Mouse (Mus musculus) MEL (cell line): Measurements from ENCODE around the gene Pqlc2. TPM values are rescaled to one million over a fixed set of nuclear protein-coding genes. Genes with fewer than 3 reads are reported as not detected.
A peak's percentile ranks its signal among the peaks of the same experiment; 100 is the strongest.

Experiments used
- DNase-seq: peaks from one replicate; pipeline ENCODE4 v3.0.0; 2011; ENCODE audit warnings: low read depth, low spot score
- H3K27ac ChIP-seq: 2 replicates; pipeline ENCODE4 v1.5.1; 2012; ENCODE audit warnings: low read depth, mild to moderate bottlenecking, control low read depth, low read length, moderate library complexity; ENCODE audit not compliant: control insufficient read depth
- H3K27me3 ChIP-seq, 2 experiments: fragments of 150-350 bp in 1 of 2; sonication (generic) in 1 of 2; 2 replicates each; pipeline ENCODE4 v1.6.1; 2012; ENCODE audit warnings: low read length in 2 of 2, mild to moderate bottlenecking in 2 of 2, improper control_type of control experiment in 1 of 2, moderate library complexity in 1 of 2; ENCODE audit not compliant: insufficient read depth in 2 of 2, control insufficient read depth in 1 of 2
- H3K36me3 ChIP-seq, 2 experiments: 2 replicates each; pipeline ENCODE4 v1.6.1; 2012 to 2014; ENCODE audit warnings: low read length in 2 of 2, improper control_type of control experiment in 1 of 2, inconsistent platforms in 1 of 2, mild to moderate bottlenecking in 1 of 2; ENCODE audit not compliant: insufficient read depth in 2 of 2, control insufficient read depth in 1 of 2
- H3K4me1 ChIP-seq, 2 experiments: fragments of 150-350 bp in 1 of 2; sonication (generic) in 1 of 2; 2 replicates each; pipeline ENCODE4 v1.6.1; 2012; ENCODE audit warnings: low read length in 2 of 2, improper control_type of control experiment in 1 of 2, mild to moderate bottlenecking in 1 of 2; ENCODE audit not compliant: insufficient read depth in 2 of 2, control insufficient read depth in 1 of 2
- H3K4me3 ChIP-seq, 2 experiments: fragments of 150-350 bp in 1 of 2; sonication (generic) in 1 of 2; 2 replicates each; pipeline ENCODE4 v1.5.1; 2012; ENCODE audit warnings: low read depth in 2 of 2, low read length in 2 of 2, mild to moderate bottlenecking in 2 of 2, moderate library complexity in 2 of 2, control low read depth in 1 of 2, improper control_type of control experiment in 1 of 2; ENCODE audit not compliant: control insufficient read depth in 1 of 2, insufficient read depth in 1 of 2
- H3K79me2 ChIP-seq: 2 replicates; pipeline ENCODE4 v1.6.1; 2012; ENCODE audit warnings: mild to moderate bottlenecking, low read length, moderate library complexity; ENCODE audit not compliant: control insufficient read depth, poor library complexity, insufficient read depth
- H3K9ac ChIP-seq: 2 replicates; pipeline ENCODE4 v1.6.1; 2012; ENCODE audit warnings: low read depth, mild to moderate bottlenecking, control low read depth, low read length, moderate library complexity; ENCODE audit not compliant: control insufficient read depth, poor library complexity, severe bottlenecking
- H3K9me3 ChIP-seq: fragments of 150-350 bp; sonication (generic); replicated peaks from 2 replicates; pipeline ENCODE4 v1.6.1; 2012; ENCODE audit warnings: mild to moderate bottlenecking, low read length, improper control_type of control experiment, moderate library complexity; ENCODE audit not compliant: insufficient read depth
- CHD1 ChIP-seq: IDR thresholded peaks from 2 replicates; pipeline ENCODE4 v1.6.1; 2012; ENCODE audit warnings: low read depth, mild to moderate bottlenecking, inconsistent platforms, low read length, improper control_type of control experiment
- E2F4 ChIP-seq: IDR thresholded peaks from 2 replicates; pipeline ENCODE4 v1.6.1; 2011; ENCODE audit warnings: low read depth, low read length, improper control_type of control experiment, borderline replicate concordance
- ELF1 ChIP-seq: IDR thresholded peaks from 2 replicates; pipeline ENCODE4 v1.6.1; 2014; ENCODE audit warnings: low read depth, mild to moderate bottlenecking, inconsistent platforms, low read length, improper control_type of control experiment, moderate library complexity
- EP300 ChIP-seq, 2 experiments: IDR thresholded peaks; 2 replicates each; pipeline ENCODE4 v1.6.1; 2011; ENCODE audit warnings: improper control_type of control experiment in 2 of 2, low read length in 2 of 2, low read depth in 1 of 2, mild to moderate bottlenecking in 1 of 2
- ETS1 ChIP-seq: IDR thresholded peaks from 2 replicates; pipeline ENCODE4 v1.6.1; 2012; ENCODE audit warnings: low read depth, mild to moderate bottlenecking, inconsistent platforms, low read length, improper control_type of control experiment, moderate library complexity
- GATA1 ChIP-seq: IDR thresholded peaks from 2 replicates; pipeline ENCODE4 v1.6.1; 2011; ENCODE audit warnings: low read depth, low read length, improper control_type of control experiment
- JUND ChIP-seq: IDR thresholded peaks from 2 replicates; pipeline ENCODE4 v1.6.1; 2011; ENCODE audit warnings: low read depth, mild to moderate bottlenecking, improper control_type of control experiment, low read length
- MAFK ChIP-seq: IDR thresholded peaks from 2 replicates; pipeline ENCODE4 v1.6.1; 2011; ENCODE audit warnings: low read depth, mild to moderate bottlenecking, low read length, improper control_type of control experiment, borderline replicate concordance
- MEF2A ChIP-seq: IDR thresholded peaks from 2 replicates; pipeline ENCODE4 v1.6.1; 2014; ENCODE audit warnings: low read depth, mild to moderate bottlenecking, inconsistent platforms, low read length, improper control_type of control experiment; ENCODE audit not compliant: poor library complexity, insufficient replicate concordance, severe bottlenecking; ENCODE audit errors: extremely low read depth
- MYB ChIP-seq: IDR thresholded peaks from 2 replicates; pipeline ENCODE4 v1.6.1; 2011; ENCODE audit warnings: mild to moderate bottlenecking, low read depth, low read length, improper control_type of control experiment
- POLR2A ChIP-seq, 2 experiments: IDR thresholded peaks; 2 replicates each; pipeline ENCODE4 v1.6.1; 2011 to 2012; ENCODE audit warnings: low read length in 2 of 2, mild to moderate bottlenecking in 2 of 2, control low read depth in 1 of 2, improper control_type of control experiment in 1 of 2, low read depth in 1 of 2, moderate library complexity in 1 of 2; ENCODE audit not compliant: control insufficient read depth in 1 of 2, insufficient read depth in 1 of 2, poor library complexity in 1 of 2
- RCOR1 ChIP-seq: IDR thresholded peaks from 2 replicates; pipeline ENCODE4 v1.6.1; 2012; ENCODE audit warnings: low read depth, mild to moderate bottlenecking, inconsistent platforms, low read length, improper control_type of control experiment
- TAL1 ChIP-seq: IDR thresholded peaks from 2 replicates; pipeline ENCODE4 v1.6.1; 2012; ENCODE audit warnings: mild to moderate bottlenecking, inconsistent platforms, low read length, moderate library complexity, mixed read lengths
- TBP ChIP-seq: IDR thresholded peaks from 2 replicates; pipeline ENCODE4 v1.8.0; 2011; ENCODE audit warnings: low read depth, low read length, improper control_type of control experiment
- TCF12 ChIP-seq: IDR thresholded peaks from 2 replicates; pipeline ENCODE4 v1.6.1; 2014; ENCODE audit warnings: low read depth, mild to moderate bottlenecking, inconsistent platforms, low read length, improper control_type of control experiment, moderate library complexity
- USF1 ChIP-seq: IDR thresholded peaks from 2 replicates; pipeline ENCODE4 v1.6.1; 2014; ENCODE audit warnings: low read depth, mild to moderate bottlenecking, inconsistent platforms, low read length, improper control_type of control experiment, moderate library complexity
- USF2 ChIP-seq, 2 experiments: IDR thresholded peaks; 2 replicates each; pipeline ENCODE4 v1.6.1; 2011 to 2012; ENCODE audit warnings: improper control_type of control experiment in 2 of 2, low read length in 2 of 2, borderline replicate concordance in 1 of 2, inconsistent platforms in 1 of 2, low read depth in 1 of 2, mild to moderate bottlenecking in 1 of 2; ENCODE audit not compliant: insufficient read depth in 1 of 2
- ZKSCAN1 ChIP-seq: IDR thresholded peaks from 2 replicates; pipeline ENCODE4 v1.6.1; 2012; ENCODE audit warnings: low read depth, mild to moderate bottlenecking, inconsistent platforms, low read length, improper control_type of control experiment, moderate library complexity
- ZMIZ1 ChIP-seq: IDR thresholded peaks from 2 replicates; pipeline ENCODE4 v1.6.1; 2012; ENCODE audit warnings: low read depth, mild to moderate bottlenecking, inconsistent platforms, low read length, improper control_type of control experiment, moderate library complexity
- polyA plus RNA-seq, 2 experiments: library from polyadenylated mRNA; stranded (reverse) in 1 of 2; unstranded in 1 of 2; fragments of >175 nt in 1 of 2; fragments of >200 nt in 1 of 2; gene quantifications; 2 replicates each; pipeline versions ENCODE4 v1.2.1 to v1.2.4; 2012; ENCODE audit warnings: low replicate concordance in 2 of 2, low read depth in 1 of 2; ENCODE audit not compliant: insufficient read length in 2 of 2, insufficient read depth in 1 of 2, missing spikeins in 1 of 2
- total RNA-seq: library from RNA; depleted of rRNA; stranded (reverse); fragments of 300-350 nt; gene quantifications from 2 replicates; pipeline ENCODE4 v1.2.3, GENCODE M21; 2012

Gene Pqlc2
- total and polyA plus RNA-seq, 3 experiments, result 5.2 to 12.0 TPM; not detected in 1

DNA sequence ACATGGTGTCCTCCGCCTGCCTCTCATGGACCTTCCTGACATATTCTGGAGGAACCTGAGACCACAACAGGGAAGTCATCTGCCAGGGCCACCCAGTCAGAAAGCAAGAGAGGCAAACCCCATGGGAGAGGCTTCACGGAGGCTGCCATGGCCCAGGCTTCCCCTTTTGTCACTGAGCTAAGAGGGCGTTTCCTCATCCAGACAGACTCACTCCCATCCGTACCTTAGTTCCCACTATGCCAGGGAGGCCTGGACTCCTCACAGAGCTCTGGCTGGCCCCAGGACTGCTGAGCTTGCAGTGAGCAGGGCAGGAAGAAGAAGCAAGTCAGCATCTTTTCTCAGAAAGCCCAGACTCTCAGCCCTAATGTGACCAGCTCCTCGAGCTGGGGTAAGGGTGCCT is 2.6 kb downstream of the Pqlc2 start:
- DNase-seq, result peak; percentile 58
- Histone ChIP-seq H3K9ac (no peak overlapping the region), H3K36me3 (no peaks in the 10 kb centered on the region; a peak in 1 of 4 replicates), H3K9me3 (no peaks in the 10 kb centered on the region), H3K4me3 (no peak overlapping the region), H3K27me3 (no peaks in the 10 kb centered on the region), H3K79me2 (peaks cover 4% of the 10 kb centered on the region; the same call in 1 of the 2 replicates), H3K4me1 (peaks cover 0 to 9% of the 10 kb centered on the region in 2 experiments; a peak in 2 of 4 replicates), H3K27ac (no peak overlapping the region)
- no peak for TF ChIP-seq MAFK
- no peak for TF ChIP-seq ELF1
- TF ChIP-seq USF1, result no peak
- no peak for TF ChIP-seq JUND
- no peak for TF ChIP-seq ETS1
- TF ChIP-seq USF2 (IDR thresholded peaks at IDR 0.05; ENCODE audit: borderline replicate concordance in 1 of 2, insufficient read depth in 1 of 2, low read depth in 1 of 2, low read length in 2 of 2), result no peak
- no peak for TF ChIP-seq TAL1

DNA sequence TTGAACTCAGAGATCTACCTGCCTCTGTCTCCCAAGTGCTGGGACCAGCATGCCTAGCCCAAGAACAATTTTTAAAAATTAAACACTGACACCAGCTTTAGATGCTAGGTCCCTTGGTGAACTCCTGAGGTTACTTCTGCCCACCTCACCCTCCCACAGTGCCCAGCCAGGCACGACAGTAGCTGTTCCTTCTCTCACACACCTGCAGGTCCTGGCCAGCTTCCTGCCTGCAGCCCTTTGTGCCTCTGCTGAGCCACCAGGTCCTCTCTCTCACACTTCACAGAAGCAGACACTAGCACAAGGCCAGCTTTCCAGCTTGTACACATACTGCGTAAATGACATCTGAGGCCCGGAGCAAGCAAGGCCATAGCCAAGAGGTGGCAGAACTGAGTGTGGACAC is 5.0 kb downstream of the Pqlc2 start:
- H3K4me3 ChIP-seq, result no peak overlapping the region
- H3K4me1 ChIP-seq, result peaks cover 0 to 9% of the 10 kb centered on the region in 2 experiments; a peak in 2 of 4 replicates
- TF ChIP-seq EP300 (IDR thresholded peaks at IDR 0.05; ENCODE audit: low read depth in 1 of 2, low read length in 2 of 2), result no peak
- TF ChIP-seq MYB, result no peak
- no peak for TF ChIP-seq MAFK
- TF ChIP-seq CHD1, result no peak
- TF ChIP-seq ZMIZ1, result no peak
- no peak for TF ChIP-seq GATA1
- TF ChIP-seq ZKSCAN1, result no peak
- TF ChIP-seq MEF2A, result no peak
- no peak for TF ChIP-seq ETS1
- TF ChIP-seq TCF12, result no peak
- no peak for TF ChIP-seq POLR2A (IDR thresholded peaks at IDR 0.05; ENCODE audit: control insufficient read depth in 1 of 2, insufficient read depth in 1 of 2, low read depth in 1 of 2, low read length in 2 of 2, poor library complexity in 1 of 2)
- TF ChIP-seq E2F4, result no peak
- TF ChIP-seq RCOR1, result no peak
- no peak for TF ChIP-seq TBP
- TF ChIP-seq JUND, result no peak
- peaks cover 2% of the 10 kb centered on the region; the same call in 1 of the 2 replicates for H3K79me2 ChIP-seq
- no peaks in the 10 kb centered on the region for H3K27me3 ChIP-seq
- H3K36me3 ChIP-seq, result no peaks in the 10 kb centered on the region; a peak in 1 of 4 replicates
- no peaks in the 10 kb centered on the region for H3K9me3 ChIP-seq
- DNase-seq, result no peak
- no peak overlapping the region for H3K27ac ChIP-seq
- no peak overlapping the region for H3K9ac ChIP-seq
